Mouse (Mus musculus) Muller cell, postnatal 12 days (primary cell): ENCODE measurements around the gene Bach2.

Experiments used
- DNase-seq: peaks from one replicate; pipeline ENCODE4 v3.0.0-alpha.2; 2015; ENCODE audit errors: inconsistent ontology term

The Bach2 gene

DNA sequence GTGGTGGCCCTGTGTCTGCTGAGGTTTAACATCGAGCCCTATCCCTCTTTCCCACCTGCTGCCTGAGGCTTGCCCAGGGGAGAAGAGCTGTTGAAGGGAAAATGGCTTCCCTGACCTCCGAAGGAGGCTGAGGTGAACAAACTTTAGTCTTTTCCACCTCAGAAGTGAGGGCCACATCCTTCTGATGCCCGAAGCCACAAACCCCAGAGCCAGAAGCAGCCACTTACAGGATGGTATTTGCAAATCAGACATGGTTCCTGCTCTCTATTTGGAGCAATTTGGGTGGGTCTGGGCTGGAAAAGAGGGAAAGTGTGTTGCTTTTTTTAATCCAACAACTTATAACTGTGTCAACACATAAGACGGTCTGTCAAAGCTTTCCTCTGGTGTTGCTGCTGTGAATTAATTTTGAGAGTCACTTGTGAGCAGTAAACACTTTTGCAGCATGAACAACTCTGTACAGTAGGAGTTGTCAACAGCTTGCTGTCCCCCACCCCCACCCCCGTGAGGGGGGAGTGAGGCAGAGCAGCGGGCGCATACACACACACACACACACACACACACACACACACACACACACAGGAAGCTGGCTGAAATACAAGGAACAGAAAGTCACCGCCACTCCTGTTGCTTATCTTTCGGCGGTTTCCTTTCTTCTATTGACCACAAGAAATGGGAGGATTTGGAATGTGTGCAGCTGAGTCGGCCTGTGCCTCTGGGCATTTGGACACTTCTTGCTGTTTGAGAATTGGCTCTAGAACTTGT is 149.1 kb downstream of the Bach2 start:
- DNase-seq, result peak; percentile 69

DNA sequence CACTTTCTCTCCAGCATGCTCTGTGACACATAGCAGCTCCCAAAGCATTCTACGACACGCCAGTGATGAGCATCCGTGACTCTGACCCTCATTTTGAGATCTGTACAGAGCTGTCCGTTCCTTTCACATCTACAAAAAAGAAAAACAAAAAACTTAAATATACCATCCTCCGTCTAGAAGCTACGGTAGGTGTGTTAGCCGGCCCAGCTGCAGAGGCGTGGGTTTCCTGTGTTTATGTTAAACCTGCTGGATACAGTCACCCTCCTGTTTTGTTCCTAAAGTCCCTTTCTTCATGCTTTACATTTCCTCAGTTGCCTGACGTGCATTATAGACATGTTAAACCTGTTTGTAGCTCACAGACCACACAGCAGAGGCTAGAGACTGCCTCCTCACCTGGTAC is 150.0 kb downstream of the Bach2 start:
- DNase-seq, result no peak

DNA sequence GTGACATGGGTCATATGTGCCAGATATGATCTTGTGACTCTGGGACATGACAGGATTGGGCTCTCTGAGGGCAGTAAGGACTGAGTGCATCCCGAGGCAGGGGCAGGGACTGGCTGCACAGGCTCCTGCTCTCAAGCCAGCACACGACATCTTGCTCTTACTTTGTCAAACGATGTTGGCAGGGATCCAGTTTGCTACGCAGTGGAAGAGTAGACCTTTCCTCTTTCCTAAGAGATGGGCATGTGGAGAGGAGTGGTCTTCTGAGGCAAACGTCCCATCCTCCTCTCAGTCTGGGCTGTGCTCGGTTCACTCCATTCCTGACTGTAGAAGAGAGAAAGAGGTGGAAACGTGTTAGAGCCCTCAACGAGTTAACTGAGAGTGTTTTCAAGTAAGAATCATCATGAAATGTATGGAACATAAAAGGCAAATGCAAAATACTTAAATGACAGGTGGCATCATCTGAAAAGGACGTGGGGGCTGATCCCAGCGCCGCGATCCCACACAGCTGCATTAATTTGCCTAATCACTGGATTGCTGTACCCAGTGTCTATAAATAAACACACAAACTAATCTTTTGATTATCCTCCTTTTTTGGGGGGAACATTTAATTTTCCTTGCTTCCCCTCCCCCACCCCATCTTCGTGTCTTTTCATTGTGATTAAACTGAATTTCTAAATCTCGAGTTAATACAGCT is 150.7 kb downstream of the Bach2 start:
- no peak for DNase-seq

DNA sequence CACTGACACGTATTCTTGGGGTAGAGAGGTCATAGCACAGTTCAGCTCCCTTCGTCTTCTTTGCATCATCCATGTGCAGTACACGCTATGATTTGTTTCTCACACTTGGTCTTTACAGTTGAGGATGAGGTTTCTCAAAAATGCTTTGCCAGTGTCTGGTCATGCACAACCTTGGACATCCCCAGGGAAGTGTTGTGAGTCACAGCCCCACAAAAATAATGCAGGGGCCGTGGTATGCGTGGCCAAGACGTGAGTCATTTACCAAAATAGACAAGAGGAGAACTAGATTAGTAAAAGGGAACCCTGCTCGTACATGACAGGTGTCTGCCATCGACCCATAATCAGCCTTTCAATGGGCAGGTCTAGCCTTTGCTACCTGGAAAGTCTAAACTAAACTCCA is 152.7 kb downstream of the Bach2 start:
- DNase-seq, result peak; percentile 66

DNA sequence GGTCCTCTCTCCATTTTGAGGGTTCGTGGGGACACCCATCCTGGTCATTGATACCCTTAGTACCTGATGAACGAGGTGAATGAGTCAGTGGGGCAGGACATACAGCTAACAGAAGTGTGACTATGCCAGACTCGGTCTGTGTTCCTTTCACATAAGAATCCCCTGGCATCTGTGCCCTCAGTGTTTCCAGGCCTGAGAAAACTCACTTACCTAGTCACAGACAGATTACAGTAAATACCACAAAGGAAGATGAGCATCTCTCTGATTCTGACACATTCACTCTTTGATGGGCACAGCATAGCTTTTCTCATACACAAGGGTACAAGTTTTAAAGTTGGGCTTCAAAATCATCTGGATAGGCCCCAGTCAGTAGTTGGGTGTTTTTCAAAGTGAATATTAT is 154.6 kb downstream of the Bach2 start:
- DNase-seq, result no peak

DNA sequence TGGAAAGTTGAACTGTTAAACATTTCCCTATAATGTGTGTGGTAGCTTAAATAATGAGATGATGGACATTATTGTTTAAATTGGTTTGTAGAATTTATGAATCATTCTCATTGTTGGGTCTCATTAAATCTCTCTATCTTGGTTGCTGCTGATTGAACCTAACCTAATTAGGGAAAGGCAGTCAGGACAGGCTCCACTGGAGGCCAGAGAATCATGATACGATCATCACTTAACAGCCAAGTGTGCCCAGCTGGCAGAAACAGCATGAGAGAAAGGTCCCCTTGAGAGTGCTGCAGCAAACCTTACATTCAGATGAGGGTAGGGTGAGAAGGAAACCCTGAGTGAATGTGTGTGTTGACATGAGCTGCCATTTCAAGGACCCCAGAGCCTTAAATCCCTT is 155.3 kb downstream of the Bach2 start:
- DNase-seq, result peak; percentile 35

DNA sequence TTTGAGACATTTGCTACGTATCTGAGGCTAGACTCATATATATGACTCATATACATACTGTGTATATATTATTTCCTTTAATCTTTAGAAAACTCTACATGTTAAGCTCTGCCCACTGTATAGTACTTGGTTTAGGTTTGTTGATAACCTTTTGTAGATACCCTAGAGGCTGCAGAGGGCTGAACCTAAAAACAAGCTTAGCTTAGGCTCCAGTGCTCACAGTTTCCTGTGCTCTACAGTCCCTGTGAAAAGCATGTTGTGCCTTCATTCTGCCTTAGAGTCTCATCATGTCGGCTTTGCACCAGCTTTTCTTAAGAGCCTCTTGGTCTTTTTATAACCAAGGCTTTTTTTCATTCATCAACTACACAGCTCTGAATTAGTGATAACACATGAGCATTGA is 156.2 kb downstream of the Bach2 start:
- no peak for DNase-seq

DNA sequence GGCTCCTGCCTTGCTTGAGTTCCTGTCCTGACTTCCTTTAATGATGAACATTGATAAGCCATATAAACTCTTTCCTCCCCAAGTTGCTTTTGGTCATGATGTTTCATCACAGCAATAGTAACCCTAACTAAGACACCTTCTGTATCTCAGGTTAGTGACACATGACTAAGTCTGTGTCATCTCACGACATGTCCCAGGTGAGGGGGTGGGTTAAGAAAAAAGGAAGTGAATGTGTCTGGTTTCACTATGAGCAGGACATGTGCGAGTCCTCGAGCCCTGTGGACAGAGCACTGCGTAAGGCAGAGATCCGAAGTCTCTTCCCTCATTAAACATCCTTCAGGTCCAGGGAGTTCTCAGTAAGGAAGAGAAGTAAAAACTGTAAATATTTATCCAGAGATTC is 162.9 kb downstream of the Bach2 start:
- DNase-seq, result no peak

DNA sequence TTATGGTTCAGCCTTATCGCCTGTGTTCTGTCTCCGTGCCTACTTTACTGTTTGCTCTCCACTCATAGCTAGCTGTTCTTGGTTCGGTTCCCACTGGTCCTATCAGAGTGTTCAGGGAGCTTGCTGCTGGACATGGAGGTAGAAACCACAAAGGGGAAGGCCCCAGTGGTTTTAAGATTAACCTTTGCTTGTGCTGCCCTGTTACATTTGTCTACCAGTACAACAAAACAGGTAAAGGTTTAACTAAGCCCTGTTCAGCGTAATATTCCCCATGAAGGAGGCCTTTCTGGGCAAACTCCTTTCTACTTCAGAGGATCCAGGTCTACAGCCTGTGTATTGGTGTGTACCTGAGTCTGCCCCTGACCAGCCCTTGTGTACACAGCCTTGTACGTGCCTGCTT is 164.9 kb downstream of the Bach2 start:
- no peak for DNase-seq

DNA sequence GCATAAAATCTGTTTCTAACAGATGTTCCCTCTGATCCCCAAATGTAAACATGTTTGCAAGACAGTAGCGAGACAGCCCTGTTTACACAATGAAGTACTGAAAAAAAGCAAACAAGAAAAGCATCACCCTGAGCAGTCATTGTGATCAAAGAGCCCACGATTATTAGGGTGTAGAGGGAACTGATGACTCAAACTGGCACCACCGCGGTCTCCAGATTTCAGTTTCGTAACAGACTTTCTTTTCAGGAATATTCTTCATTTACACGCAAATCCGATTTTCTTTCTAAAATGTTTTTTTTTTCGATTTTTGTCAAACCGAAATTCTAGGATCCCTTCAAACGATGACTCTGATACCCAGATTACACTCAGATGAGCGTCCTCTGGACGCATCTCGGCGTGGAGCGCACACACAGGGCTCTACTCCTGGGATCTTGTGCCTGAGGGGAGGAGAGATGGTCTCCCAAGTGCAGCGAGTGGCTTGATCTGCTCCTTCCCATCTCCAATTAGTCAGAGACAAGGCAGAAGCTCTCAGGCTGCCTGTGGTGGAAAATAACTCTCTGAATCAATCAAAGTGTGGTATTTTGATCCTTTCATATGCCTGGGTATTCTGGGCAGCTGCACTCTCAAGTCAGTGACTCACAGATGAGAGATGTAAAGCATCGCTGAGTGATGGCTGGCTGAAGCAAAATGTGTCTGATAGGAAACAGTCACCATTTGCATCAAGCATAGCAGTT is 166.7 kb downstream of the Bach2 start:
- DNase-seq, result peak; percentile 92

DNA sequence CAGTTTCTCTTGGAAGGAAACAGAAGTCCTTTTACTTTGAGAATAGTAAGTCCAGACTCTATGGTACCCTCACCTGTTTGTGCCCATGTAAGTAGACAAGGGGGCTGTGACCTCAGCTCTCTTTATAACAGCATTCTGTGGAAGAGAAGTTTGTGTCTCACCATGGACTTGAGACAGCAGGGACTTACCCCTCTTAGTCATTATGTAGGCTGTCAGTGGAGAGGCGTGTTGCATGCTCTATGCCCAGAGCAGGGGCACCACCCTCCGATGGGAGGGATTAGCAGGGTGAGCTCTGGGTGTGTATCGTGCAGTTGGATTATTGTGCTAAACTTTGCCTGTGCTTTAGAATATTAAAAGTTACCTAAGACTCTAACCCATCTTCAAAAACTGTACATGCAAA is 167.4 kb downstream of the Bach2 start:
- DNase-seq, result no peak

DNA sequence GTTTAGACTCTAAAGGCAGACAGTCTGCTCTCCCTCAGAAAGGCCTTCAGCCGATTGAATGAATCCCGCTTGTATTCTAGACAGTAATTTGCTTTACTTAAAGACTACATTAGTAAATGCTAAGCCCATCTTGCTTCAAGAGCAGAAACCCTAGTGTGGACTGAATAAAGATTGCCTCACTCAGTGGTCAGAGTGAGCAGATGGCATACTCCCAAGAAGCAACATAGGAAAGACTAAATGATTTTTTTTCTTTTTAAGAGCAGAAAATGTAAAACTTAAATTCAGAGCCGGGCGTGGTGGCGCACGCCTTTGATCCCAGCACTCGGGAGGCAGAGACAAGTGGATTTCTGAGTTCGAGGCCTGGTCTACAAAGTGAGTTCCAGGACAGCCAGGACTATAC is 169.9 kb downstream of the Bach2 start:
- DNase-seq, result no peak

DNA sequence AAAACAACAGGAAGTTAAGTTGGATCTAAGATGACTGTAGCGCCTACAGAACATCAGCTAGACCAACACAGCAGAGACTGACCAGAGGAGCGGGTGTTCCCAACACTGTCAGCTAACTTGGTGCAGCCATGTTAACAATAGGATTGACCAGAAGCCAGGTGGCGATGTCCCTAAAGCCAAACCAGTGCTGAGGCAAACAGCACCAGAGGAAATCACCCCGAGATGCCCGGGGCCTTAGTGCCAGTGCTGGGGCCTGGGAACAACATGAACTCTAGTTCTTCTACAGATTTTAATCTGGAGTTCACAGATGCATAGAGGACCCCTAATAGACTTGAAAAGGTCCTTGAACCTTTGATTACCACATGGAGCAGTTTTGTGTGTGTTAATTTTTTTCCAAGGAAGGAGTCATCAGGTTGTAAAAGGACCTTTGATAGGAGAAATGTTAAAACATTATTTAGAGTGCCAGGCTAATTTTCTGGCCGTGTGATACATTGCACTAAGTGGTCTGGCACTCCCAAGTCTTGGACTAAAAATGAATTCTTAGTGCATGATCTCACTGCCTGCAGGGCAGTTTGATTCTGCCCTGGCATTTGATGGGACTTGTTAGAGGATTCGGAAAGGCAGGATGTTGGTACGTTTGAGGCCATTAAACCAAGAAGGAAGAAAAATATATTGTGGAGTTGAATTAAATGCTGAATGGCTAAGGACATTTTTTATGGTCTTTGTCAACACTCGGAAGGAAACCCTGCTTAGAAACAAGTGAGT is 170.7 kb downstream of the Bach2 start:
- DNase-seq, result peak; percentile 83

DNA sequence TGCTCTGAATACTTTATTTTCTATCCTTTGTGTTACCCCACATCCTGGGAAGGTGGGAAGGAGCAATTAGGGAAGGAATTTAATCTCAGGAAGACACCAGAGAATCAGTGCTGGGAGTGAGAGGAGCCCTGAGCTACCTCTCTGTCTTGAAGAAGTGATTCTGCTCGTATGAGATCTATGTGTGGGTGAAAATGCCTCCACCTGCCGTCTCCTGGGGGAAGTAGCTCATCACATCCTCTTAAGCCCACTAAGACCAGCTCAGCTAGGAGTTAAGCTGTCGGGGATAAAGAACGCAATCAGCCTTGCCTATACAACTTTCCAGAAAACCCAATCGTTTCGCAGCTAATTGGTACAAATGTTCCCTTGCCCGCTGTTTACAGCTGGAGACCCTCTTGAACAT is 174.5 kb downstream of the Bach2 start:
- DNase-seq, result no peak

DNA sequence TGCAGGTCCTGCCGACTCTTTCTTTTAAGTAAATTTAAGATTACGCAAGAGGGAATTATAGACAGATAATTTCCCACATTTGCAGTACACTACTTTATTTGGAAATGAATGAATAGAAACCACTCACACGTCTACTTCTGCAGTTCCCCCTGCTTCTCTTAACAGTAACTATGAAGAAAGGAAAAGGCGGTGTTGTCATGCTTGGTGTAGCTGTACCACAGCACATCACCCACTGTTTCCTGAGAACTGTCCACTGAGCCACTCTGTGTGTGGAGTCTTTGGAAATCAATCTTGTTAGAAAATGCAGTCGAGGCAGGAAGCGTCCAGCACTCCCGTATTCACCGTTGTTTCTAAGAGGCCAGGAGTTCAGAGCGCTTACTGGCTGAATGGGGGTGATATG is 174.9 kb downstream of the Bach2 start:
- DNase-seq, result no peak

DNA sequence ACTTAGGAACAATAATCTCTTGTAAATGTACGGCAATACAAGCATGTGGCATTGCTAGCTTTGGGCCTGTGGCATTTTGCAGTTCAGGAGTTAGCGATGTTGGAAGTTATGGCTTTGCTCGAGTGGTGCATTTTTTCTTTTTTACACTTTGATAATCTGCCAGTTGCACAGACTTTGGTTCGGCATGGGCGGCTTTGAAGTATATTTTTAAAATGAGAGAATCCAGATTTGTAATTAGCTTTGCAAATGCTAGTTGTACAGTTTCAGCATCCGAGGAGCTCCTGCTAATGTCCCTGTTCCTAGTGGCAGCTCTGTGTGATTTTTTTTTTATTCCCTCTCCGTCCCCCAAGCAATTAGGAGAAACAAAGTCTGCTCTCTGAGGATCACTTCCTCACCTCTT is 176.4 kb downstream of the Bach2 start:
- no peak for DNase-seq

DNA sequence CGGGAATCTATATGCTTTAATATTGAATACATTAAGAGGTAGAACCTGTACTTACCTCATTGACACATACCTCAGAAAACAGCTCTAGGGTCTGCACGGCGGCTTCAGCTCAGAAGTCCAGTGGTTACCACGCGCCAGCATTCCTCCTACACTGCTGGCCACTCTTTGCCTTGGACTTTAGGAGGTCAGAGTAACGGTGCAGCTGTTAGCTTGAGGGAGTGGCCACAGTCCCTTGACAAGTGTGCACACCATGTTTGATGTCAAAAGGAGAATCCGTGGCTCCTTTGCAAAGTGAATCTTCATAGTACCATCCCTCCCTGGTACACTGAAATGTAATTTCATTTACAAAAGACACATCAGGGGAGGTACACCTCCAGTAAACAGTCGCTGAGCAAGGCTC is 179.3 kb downstream of the Bach2 start:
- no peak for DNase-seq

DNA sequence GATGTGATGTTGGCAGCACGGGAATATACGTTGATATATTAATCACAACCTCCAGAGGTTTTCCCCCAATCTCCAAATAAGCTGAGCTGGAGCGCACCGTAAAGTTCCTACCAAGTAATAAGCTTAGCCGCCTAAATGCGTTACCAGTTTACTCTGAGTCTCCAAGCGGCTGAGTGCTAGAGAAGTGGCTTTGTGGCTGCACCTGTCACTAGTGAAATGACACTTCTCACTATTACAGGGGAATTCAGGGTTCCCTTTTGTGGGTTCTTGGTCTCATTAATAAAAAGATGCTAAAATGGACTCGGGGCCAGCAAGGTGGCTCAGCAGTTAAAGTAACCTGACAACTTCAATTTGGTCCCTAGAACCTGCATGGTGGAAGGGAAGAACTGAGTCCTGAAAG is 183.0 kb downstream of the Bach2 start:
- DNase-seq, result no peak

DNA sequence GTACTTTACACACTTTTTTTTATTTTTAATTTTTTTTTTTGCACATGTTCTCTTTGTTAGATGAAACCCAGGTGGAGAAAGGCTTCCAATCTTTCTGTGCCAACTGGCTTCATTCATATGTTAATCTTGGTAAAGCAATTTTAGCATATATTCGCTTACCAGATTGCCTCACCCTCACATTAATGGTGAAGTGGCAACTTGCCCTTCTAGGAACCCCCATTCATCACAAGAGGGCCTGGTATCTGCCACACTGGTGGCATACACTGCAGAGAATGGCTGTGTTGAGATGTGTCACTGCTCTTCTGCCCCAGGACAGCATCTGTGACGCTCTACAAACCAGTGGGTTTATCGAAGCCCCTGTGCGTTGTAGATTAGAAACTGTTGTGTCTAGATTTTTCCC is 183.8 kb downstream of the Bach2 start:
- no peak for DNase-seq

DNA sequence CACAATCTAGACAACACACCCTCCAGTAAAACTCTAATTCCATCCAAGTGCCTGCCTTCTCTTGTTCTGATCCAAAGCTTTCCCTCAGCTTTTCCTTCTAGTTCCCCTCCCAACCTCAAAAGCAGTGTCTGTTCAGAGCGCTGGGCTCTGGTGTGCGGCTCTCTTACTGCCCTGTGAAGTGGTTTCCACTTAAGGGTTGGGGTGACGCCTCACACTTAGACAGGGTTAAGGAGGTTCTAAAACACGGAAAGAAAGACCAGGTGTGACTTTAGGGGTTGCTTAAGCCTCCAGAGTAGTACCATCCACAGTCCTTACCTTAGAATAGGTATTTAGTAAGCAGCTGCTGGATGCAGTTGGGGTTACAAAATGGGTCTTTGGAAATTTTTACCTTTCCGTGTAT is 185.1 kb downstream of the Bach2 start:
- DNase-seq, result no peak

DNA sequence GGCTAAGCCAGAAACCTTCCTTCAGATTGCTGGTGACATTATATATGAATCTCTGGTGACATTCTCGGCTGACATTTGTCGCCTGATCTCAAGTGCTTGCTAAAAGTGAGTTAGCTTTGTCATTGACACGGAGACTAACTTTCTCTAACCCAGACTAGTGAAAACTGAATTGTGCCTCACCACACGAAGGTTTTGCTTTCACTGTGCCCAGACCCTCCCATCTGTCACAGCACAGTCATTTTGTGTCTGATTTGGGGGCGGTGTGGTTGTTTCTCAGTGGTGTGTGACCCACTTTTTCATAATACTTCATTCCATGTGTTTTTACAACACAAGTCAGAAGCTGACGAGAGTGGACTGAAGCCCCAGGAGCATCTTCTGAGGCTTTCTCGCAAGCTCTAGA is 185.8 kb downstream of the Bach2 start:
- no peak for DNase-seq

DNA sequence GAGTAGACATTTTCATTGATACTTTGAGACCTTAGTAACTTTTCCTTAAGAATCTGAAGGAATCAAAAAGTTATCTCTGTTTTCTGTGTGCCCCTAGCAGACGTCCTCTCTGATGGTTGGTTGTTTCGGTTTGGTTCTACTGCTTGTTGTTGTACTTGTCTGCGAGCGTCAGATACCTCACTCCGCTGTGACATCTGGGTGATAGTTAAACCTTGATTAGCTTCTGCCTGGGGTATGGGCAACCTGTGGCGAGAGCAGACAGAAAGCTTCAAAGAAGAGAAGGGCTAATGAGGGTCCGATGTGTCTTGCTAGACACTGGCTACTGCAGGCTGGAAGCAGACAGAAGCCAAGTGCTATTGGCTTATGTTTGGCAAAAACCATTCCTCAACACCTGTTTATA is 186.5 kb downstream of the Bach2 start:
- no peak for DNase-seq
